Mouse (Mus musculus) 3T3-L1 (cell line): ENCODE data around the gene Pros1.
A peak's percentile ranks its signal among the peaks of the same experiment; 100 is the strongest.

Experiments used
- DNase-seq: peaks from one replicate; pipeline ENCODE4 v3.0.0-alpha.2; 2015; ENCODE audit warnings: low read depth, low spot score

Gene Pros1

DNA sequence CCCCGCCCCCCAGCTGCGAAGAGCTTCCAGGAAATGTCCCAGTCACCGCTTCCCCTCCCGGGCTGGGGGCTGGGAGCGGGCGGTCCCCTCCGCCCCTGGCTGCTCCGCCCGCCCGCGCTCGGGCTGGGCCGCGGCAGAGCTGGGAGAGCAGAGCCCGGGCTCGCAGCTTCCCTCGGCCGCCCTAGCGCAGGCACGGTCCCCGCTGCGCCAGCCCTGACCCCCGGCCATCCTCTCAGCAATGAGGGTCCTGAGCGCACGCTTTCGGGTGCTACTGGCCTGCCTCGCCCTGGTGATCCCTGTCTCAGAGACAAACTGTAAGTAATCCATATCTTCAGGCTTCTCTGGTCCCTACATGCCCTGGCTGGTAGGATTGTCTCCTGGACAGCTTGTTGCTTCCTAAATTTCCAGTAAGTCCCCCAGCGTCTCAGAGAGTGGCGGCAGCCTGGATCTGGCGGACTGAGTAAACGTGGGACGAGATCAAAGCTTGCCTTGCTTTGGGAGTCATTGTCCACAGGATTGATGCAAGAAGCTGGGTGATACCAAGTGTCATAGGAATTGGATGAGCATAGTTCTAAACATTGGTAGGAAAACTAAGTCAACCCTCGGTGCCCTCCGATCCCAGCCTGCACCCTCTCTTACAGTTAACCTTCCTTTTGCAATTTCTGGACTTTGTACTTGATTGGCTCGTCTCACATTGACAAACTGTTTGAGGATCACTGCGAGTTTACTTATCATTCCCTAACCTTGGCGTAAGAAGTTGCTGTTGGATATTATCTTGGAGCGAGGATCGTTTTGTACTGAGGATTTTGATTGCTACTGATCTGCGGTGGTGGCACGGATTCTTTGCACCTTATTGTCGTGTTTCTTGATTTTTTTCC lies at the start of gene Pros1:
Pros1 (plus strand) TSS at position 117 of the 878 bp plus-strand sequence.
- DNase-seq, result peak; percentile 60

DNA sequence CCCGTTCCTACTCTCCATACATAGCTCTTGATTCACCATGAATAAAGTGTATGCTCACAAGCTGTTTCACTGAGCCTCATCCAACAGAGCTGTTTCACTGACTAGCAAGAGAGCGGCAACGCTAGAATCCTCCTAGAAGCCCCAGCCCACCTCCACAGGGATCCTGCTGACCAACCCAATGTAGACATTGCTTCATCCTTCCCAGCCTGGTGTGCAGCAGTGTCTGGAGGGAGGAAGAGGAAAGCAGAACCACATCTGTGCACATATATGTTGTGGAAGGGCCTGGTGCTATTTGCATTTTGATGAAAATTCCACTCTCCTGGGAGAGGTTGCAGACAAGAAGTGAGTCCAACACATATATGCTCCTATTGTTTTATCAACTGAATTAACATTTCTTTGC lies 49.5 kb upstream of the Pros1 start:
- no peak for DNase-seq

GRCm38 (mm10) chr16:62807249-62807979 lies 46.7 kb upstream of the Pros1 start:
- no peak for DNase-seq

GRCm38 (mm10) chr16:62810855-62811254 lies 43.3 kb upstream of the Pros1 start:
- no peak for DNase-seq

DNA sequence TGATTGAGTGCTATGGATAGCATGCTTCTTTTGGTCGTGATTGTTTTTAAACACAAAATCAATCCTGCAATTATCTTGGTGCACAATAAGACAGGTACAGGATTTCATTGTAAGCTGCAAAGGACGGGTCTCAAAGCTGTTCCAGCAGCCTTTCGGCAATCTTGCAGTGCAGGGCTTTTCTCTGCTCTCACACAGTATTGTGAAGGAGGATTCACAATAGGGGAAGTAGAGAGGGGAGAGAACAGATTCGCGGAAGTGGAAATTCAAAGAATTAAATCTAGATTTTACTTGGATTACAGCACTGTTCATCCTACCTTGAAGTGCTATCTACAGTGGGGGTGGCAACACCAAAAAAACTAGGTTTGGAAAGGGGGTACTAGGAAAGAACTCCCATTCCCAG lies 40.3 kb upstream of the Pros1 start:
- DNase-seq, result no peak

- DNase-seq, result no peak
Observed at GRCm38 (mm10) chr16:62814491-62814890, 39.6 kb upstream of the Pros1 start, which contains the start of gene Stx19. Stx19 (plus strand) TSS chr16:62814676.

DNA sequence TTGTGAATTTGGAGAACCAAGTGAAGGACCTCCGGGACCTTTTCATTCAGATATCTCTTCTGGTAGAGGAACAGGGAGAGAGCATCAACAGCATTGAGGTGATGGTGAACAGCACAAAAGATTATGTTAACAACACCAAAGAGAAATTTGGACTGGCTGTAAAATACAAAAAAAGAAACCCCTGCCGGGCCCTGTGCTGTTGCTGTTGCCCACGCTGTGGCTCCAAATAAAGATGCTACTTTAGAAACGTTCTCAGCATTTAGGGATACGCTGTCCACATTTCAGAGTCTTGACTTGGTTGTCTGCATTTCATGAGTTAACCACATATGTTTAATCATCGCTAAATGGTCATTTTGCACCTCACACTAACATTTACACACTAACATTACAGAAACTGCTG lies 31.6 kb upstream of the Pros1 start:
- DNase-seq, result no peak

DNA sequence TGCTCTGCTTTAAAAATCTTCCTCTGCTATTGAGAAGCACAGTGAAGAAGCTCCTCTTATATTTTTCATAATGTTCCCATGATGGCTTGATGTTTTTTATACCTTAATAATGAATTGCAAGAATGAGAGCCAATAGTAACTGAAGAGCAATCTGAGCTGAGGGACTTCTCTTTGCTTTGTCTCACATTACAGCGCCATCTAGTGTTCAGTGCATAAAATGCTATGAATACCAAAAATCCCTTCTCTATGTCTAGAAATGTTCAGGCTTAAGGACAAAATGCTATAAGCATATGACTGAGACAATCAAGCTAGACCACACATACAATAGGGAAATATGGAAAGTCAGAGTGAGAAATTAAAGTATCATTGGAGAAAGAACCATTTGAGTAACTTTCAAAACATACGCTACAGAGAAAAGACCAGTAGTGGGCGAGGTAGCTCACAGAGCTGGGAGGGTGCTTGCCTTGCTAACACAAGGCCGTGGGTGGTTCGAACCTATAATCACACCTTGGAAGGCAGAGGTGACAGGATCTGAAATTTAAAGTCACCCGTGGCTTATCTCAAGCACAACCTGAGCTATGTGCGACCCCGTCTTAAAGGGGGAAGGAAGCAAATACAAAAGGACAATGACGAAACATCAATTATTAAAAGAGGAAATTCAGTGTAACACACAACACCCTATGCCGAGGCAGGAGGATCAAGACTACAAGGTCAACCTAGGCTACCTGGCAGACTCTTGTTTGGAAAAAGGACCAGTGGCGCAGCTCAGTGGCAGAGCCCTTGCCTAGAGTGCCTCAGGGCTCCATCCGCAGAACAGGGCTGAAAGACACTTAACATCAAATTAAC lies 27.7 kb upstream of the Pros1 start:
- peak; percentile 76 for DNase-seq

DNA sequence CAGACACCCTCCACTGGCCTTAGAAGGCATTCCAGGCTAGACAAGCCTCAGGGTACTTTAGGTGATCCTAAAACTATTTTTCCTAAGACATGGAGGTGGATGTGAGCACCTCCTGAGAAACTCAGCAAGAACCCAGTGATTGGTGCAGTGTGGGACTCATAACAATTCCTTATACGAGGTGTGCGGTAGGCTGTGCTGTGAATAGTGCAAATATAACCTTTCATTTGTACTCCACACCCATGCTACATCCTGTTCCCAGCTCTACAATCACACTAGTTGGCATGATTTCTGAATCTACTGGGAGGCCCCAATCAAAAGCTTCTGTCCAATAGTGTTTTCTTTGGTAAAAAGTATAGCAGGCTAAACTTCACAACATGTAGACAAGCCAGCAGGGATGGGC lies 22.1 kb upstream of the Pros1 start:
- no peak for DNase-seq

DNA sequence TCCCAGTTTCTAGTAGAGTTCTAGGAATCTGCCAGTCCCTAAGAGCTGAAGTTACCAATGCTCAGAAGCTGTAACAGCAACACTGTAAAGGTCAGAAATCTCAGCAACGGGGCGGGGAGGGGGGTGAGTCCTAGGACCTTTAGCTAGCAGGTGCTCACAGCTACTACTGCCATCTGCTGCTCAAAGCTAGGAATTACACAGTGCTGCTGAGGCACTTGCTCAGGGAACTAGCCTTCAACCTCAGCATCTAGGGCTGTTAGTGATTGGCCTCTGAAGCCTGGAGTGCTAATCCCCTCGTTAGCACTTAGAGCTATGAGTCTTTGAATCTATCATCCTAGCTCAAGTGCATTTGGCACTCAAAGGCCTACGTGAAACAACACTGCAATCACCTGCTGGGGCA lies 21.6 kb upstream of the Pros1 start:
- DNase-seq, result peak; percentile 58

DNA sequence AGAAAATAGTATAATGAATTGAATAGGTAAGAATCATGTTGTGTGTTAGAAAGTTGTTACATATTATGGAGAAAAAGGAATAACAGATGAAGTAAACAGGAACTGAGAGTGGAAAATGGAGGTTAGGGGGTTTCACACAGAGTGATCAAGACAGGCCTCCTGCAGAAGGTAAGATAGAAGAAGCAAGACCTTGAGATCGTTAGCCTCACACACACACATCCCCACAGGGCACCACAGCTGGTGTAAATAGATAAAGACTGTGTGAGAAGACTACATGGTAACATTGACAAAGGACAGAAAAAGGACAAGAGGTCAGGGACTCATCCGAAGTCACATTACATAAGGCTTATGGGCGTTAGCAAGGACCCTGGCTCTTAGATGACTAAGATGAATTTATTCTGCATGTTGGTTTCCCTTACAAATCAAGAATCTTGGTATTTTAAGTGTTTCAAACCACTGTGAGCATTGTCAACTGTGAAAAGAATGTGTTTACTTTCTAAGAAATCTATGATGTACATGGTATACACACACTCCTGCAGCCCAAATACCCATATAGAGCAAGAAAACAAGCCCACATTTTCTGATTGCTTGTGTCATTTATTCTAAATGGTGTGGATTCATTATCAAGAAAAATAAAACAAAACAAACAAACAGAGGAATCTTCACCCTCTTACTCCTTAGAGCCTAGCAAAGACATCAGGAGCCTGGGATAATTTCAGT lies 19.9 kb upstream of the Pros1 start:
- DNase-seq, result no peak

DNA sequence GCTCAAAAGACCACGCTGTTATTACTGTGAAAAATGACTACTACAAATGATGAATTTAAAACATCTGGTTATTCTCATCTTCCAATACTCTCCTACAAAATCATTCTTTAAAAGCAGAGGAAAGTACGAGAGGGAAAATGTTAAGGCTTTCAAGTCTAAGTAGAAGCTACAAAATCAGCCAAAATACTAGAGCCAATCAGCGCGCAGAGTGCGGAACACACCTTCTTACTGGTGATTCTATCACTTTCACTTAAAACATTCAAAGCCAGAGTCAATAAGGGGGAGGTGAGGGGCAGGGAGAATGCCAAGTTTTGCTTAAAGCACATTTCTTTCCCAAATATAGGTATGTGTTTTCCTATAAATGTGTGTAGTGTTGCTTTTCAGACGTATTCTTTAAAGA lies 8.8 kb upstream of the Pros1 start:
- DNase-seq, result peak; percentile 42

GRCm38 (mm10) chr16:62846498-62847312 lies 7.4 kb upstream of the Pros1 start, which contains the start of gene Arl13b:
Arl13b (minus strand) TSS chr16:62847040.
- DNase-seq, result peak; percentile 100

DNA sequence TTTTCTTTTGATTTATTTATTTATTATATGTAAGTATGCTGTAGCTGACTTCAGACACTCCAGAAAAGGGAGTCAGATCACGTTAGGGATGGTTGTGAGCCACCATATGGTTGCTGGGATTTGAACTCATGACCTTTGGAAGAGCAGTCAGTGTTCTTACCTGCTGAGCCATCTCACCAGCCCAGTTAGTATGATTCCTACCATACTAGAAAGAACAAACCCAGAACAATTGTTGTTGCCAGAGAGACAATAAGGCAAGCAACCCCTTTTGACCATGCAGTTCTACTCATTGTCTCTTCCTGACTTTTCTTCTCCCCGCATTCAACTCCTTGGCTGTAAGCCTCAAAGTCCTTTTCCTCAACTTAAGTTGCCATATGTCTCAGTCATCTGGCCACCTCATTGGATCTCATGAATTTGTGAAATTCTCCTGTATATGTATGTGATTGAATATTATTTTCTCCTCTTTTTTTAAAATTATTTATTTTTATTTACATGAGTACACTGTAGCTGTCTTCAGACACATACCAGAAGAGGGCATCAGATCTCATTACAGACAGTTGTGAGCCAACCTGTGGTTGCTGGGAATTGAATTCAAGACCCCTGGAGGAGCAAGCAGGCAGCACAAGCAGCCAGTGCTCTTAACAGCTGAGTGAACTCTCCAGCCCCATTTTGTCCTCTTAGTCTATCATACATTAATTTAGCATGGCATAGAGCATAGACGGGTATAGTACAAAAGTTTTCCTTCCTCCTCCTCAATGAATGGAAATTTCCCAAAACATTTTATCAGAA lies 1.4 kb upstream of the Pros1 start:
- peak; percentile 80 for DNase-seq

DNA sequence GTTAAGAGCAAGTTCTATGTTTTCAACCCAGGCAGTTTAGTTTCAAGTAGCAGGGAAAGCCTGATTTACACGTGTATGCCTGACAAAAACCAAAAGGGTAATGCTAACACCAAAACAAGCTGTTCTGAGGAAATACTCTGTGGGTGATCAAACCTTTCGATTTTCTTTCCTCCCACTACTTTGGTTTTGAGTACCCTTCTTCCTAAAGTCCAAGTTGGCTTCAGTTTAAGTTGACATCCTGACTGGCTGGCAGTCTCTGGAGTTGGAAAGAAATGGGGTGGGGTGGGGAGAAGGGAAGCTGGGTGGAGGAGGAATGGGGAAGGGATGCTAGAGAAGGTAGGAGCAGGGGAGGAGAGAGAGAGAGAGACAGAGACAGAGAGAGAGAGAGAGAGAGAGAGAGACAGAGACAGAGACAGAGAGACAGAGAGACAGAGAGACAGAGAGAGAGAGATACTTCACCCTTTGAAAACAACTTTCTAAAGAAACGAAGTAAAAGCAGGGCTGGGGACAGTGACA lies 438 bp upstream of the Pros1 start:
- peak; percentile 44 for DNase-seq

GRCm38 (mm10) chr16:62855385-62855784 lies 1.3 kb downstream of the Pros1 start:
- DNase-seq, result no peak

DNA sequence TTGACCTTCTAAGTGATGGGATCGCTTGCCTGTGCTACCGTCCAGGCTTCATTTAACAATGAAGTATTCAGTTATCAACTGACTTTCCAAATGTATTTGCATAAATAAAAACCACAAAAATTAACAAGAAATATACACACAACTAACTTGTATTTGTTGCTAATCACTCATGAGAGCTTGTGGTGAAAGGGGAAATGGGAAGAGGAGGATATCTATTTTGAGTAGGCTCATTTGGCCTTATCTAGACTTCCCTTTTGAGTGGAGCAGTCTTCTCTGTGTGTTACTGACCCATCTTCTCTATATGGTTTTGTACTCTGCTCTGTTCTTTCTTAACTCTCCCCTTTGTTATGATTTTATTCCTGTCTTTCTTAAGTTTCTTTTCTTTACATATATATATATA lies 2.2 kb downstream of the Pros1 start:
- DNase-seq, result no peak

DNA sequence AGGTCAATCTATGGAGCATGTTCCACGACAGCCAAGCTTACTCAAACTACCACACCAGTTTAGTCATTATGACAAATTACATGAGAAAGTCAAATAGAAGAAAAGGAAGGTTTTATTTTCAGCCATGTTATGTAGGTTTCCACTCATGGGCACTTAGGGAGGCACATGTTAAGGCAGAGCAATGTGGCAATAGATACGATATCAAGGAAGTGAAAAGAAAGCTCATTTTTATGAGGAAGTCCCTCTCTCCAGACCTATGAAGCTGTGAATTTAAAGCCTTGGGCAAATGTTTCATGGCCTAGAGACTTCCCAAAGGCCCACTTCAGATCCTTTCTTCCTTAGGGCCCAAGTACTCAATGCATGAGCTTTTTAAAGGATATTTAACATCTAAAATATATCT lies 3.4 kb downstream of the Pros1 start:
- DNase-seq, result no peak

- DNase-seq, result peak; percentile 76
Observed at GRCm38 (mm10) chr16:62858018-62858417, 3.9 kb downstream of the Pros1 start.
